Mouse (Mus musculus) liver (tissue): ENCODE data around the gene Scaper.
A peak's percentile ranks its signal among the peaks of the same experiment; 100 is the strongest.

Experiments
- DNase-seq: peaks from one replicate; pipeline ENCODE4 v3.0.0-alpha.2; 2020; ENCODE audit warnings: mixed read lengths

The Scaper gene

DNA sequence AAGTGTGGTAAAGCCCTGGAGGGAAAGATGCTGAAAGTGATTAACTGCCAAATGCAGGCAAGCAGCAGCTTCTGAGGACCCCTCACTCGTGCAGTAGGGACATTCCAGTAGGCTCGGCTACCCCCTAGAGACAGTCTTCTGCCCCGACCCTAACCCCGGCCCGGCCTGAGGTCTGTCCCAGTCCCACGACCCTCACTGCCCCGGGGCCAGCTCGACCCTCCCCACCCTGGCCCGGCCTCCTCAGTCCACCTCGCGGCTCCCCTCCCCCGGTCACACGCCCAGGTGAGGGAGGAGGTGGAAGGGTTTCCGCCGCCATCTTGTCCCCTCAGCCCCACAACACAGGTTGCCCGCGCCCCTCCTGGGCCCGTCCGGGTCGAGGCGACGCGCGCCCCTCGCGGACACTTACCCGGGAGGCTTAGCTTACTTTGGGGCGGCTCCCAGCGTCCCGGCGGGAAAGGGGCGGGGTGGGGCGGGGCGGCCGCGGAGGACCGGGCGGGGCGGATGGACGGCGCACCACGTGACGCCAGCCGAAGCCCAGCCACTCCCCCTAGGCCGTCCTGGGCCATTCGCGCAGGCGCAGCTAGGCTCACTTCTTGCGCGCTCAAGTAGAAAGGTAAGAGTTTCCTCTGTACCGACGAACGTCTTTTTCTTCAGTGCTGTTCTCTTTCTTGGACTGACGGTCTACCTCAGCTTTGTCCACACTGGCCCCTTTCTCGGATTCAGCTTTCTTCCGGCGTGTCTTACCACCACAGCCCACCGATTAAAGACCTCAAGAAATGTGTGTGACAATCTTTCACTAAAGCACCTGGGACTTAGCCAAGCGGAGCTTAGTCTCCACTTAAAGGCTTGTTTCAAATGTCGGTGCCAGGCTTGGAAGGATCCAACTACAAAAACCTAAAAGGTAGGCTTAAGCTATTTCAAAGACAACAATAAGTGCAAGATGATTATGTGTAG lies at the start of gene Scaper:
TSS of gene Scaper (minus strand) at position 456 of the 954 bp plus-strand sequence.
- DNase-seq, result peak; percentile 95

DNA sequence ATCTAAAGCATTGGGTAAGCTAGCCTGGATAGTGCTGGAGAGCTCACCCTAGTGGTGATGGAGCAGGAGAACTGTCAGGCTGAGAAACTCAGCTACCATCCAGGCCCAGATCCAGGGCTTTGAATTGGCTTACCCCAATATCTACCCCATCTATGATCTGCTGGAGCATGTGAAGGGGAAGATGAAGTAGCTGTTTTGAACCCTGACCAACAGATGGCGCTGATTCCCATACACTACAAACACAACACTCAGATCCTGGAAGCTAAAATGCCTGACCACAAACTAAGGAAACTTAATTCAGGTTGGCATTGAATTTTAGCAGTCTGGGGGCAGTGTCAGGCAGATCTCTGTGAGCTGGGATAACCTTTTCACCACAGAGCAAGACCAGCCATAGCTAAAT lies 8.9 kb upstream of the Scaper start:
- peak; percentile 33 for DNase-seq

DNA sequence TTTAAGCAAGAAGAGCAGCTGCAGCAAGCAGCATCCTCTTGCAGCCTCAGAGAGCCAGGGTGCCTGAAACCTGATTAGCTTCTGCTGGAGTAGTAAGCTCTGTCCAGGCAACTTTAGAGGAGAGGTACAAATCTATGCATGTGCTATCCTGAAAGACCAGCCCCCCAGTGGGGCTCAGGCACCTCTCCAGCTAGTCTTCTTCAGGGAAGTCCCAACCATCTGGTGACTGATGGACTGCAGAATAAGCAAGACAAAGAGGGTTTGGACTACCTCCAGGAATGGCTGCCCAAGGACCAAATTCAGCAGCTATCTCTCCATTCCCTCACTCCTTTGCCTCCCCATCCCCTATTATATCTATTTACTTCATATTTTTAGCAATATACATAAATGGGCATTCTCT lies 3.4 kb upstream of the Scaper start:
- no peak for DNase-seq

DNA sequence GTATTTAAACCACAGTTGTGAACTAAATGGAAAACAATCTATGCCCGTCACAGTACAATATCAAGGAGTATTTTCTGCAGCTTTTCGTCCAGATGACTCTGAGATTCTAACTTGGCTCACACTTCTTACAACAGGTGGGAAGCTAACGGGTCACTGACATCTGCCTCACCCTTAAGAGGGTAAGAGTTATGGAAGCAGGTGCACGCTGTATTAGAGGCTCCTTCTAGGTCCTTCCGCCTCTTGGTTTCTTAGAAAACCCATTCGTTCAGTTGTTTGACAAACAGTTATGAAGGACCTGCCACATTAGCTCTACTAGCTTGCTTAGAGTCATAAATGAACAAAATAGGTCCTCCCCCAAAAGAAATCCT lies 683 bp upstream of the Scaper start:
- DNase-seq, result no peak

DNA sequence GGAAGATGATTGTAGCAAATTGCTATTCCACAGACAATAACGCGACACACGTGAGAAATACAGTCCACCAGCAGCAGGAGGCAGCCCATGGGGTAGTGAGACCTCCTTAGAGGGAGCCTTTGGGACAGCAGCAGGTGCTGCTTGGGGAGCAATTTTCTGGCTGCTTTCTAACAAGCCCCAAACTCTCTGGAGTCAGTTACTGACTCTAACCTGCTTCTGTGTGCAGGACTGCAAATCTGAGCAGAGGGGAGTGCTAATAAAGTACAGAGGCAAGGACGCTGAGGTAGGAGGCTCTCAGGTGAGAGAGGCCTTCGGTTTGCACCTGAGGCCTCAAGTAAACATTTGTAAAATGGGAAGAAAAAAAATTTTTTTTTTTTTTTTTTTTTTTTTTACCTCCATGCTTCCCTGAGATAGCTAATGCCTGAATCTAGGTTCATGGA lies 675 bp downstream of the Scaper start:
- DNase-seq, result peak; percentile 3

DNA sequence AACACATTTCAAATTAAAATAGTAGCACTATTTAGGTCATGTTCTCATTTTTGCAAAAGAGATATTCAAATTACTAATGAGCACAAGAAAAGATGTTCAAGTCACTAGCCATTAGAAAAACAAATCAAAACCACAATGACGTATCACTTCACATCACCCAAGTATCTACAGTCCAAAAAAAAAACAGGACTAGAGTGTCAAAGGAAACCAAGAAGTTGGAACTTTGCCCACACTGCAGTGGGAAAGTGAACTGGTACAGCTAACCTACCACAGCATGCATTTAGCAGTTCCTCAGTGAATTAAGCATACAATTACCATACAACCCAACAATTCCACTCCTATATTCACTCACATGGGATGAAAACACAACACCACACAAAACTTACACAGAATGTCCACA lies 5.4 kb downstream of the Scaper start:
- DNase-seq, result no peak

DNA sequence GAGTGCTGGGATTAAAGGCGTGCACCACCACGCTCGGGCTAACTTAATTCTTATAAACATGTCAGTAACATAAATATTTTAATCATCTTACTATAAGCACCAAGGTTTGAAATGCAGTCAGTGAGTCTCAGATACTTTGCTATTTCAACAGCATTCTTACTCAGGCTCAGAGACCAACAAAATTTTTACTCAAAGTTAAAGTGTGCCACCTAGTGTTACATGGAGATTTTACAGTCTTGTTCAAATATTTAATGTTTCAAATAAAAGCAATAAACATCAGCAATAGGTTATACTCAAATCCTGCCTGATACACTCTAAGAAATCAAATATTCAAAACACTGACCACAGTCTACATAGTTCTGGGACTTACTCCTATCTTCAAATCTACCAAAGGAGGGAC lies 19.3 kb downstream of the Scaper start:
- DNase-seq, result no peak

DNA sequence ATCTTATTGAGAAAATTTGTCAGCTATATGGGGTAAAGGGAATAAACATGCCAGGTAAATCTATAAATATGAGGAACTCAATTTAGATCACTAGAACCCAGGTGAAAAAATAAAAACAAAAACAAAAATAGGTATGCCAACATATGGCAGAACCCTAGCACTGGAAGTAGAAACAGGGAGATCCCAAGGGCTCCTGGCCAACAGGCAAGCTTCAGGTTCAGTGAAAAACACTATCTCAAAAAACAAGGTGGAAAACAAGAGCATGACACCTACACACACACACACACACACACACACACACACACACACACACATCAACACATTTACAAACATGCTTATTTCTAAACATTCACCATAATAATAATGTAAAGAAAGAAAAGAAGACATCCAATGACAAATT lies 21.2 kb downstream of the Scaper start:
- DNase-seq, result no peak

DNA sequence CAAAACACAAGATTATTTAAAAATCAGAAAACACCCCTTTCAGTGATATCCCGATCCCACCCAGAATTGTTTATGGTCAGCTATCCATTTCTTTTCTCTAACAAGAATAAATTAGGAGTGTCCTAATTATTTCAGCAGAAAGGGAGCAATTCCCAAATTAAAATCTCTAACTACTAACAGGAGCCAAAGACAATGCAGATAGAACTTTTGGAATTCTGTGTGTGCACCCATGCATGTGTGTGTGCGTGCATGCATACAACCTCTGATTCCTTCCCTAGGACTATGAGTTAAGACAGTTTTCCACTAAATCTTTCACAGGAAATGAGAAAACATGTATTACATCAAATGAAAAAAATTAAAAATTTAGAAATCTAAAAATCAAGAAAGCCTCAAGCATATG lies 26.4 kb downstream of the Scaper start:
- DNase-seq, result no peak

DNA sequence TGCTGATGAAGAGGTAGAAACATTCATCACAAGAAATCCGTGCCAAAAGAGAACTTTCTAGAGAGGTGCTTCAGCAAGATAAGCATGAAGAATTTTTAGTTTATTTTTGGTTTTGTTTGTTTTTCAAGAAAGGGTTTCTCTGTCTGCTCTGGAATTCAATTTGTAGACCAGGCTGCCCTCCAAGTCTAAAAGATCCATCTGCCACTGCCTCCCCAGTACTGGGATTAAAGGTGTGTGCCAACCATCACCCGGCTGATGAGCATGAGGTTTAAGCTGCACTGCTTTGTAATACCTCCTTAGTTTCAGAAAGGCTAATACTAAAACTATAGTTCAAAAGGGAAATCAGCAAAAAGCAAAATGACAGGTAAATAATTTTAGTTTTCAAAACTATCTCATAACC lies 35.0 kb downstream of the Scaper start:
- no peak for DNase-seq

DNA sequence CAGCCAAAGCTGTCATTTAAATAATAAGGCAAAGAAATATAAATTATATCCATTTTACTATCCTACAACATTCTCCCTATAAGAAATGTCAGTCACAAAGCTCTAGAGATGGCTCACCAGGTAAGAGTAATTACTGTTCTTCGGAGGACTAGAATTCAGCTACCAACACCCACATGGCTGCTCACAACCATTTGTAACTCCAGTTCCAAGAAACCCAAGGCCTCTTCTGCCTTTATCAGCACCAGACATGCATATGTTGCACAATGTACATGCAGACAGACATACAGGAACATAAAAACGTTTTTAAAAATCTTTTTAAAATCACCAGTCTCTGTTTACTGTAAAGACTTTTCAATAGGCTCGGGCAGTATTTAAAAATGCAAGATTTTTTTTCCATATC lies 36.3 kb downstream of the Scaper start:
- peak; percentile 35 for DNase-seq

DNA sequence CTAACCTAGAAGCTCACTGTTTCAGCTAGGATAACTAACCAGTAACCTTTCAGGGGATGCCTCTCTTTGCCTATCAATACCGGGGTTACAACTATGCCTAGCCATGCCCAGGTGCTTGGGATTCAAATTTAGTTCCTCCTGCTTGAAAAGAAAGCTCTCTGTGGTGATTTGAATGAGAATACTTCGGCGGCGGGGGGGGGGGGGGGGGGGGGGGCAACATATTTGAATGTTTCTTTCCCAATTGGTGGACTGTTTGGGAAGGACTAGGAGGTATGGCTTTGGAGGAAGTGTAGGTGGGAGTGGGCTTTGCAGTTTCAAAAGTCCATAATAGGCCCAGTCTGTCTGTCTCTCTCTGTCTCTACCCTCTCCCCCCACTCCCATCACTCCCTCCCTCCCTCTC lies 37.4 kb downstream of the Scaper start:
- DNase-seq, result no peak

DNA sequence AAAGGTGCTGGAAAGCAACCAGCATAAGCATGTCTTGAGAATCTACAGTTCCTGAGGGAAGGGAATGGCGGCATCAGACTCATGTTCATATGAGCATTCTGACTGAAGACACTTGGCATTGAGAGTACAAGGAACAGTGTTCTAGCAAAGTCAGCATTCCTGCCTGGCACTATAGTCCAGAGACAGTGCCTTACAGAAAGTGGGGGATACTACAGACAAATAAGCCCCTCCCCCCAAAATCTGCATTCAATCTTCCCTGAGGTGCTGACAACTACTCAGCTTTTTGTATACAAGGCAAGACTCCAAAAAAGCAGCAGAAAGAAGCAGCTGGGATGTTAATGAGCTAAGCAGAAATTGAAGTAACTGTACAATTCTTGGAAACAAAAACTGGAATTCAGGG lies 59.9 kb downstream of the Scaper start:
- no peak for DNase-seq

DNA sequence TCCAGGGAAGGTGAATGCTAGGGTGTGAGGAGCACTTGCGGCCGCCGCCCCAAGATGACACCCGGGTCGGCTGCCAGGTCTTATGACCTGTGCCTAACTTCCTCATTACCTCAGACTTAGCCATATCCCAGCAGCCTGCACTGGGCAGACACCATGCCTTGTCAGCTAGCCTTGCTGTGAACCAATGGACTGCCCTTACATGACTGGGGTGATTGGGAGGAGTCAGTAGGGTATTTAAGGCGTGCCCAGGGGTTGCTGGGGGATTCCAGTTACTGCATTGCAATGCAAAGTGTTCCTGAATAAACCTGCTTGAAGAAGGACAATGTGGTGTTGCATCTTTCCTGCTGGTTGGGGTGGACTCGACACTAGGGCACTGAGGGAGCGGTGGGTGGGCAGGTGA lies 148.5 kb downstream of the Scaper start:
- DNase-seq, result no peak

DNA sequence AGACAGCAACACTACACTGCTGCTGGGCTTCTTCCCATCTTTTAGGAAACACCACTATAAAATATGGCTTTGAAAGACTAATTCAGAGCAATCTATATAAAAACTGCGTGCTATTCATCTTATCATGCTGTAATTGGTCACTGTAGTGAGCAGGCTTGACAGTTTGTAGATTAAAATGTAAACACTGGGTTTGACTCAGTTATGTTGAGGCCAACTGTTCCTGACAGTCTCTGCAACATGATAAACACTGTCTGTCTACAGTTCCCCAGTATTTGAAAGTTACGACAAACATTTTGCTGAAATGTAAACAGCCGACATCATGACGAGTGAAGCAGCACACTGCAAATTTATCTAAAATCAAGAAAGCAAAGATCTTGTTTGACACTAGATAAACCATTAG lies 225.9 kb downstream of the Scaper start:
- DNase-seq, result no peak

DNA sequence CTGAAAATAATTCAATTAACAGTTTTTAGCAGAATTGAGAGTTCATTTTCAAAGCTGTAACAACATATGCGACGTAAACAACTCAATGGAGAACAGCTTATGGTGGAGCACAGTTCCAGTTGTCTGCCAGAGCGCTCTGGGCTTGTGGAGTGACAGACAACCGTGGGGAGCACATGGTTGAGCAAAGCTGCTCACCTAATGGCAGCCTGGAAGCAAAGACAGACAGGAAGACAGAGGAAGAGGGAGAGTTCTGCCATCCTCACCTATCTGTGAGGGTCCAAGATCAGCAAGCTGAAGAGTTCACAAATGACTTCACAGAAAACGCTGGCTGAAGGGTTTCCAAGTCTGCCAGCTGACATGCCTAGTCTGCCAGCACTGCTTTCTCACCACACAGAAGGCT lies 227.4 kb downstream of the Scaper start:
- DNase-seq, result no peak

DNA sequence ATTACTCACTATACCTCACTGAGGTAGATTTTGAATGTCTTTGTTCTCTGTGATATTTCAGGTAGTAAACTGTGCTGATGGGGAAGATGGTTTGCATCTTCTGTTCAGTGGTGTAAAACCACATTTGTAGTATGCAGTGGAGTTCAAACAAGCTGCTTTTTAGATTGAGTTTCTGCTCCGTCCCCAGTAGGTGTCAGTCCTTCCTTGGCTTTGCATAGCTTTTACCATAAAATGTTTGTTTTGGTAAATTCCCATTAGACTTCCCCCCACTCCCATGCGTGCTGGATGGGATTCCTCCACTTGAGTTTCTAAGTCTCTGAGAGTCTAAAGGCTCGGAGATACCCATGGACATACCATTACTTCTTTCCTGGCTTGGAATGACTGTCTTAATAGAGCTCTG lies 231.3 kb downstream of the Scaper start:
- no peak for DNase-seq

DNA sequence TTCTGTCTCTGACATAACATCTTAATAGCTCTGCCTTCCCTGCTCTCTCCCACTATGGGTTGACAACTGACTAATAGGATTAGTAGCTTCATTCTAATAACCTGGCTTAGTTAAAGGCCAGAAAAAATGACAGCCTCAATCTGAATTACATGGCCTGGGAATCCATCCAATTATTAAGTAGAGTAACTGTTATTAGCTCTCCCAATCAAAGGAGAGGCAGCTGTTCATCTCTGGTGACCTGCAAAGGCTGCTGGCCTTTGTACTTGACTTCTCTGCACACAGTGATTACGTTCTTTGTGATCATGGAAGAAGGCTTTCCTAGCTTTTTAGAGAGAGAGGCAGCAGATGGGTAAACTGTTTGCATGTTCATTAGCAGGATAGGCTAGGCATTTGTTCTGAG lies 242.6 kb downstream of the Scaper start:
- no peak for DNase-seq

DNA sequence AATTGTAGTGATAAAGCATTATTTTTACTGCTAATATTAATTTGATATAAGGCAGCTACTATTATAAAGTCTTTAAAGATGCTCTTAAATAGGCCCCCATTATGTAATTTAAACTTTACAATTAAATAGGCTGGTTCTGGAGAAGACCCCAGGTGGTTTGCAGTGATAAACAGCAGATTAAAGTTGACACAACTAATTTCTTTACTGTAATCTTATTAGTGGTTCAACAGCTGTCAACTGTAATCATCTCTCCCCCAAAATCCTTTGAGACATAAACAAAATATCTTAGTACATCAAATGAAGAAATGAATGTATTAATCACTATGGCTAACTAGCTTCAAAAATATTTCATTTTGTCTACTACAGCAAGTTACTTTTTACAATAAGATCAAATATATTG lies 260.8 kb downstream of the Scaper start:
- no peak for DNase-seq

DNA sequence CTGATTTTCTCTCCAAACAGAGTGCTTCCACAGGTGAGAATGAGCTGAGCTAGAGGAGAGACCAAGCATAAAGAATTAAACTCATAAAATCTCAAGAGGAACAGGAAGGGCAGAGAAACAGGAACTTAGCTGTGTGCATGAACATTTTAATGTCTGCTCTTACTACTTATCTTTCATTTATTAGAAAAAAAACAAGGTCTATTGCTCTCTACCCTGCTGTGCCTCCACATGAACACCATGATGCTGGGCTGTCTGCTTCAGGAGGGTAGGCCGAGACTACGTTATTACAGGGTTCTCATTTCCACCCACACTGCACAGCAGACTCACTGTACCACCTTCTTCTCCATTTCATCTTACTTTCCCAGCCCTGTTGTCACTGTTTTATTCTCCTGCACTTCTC lies 291.5 kb downstream of the Scaper start:
- no peak for DNase-seq

DNA sequence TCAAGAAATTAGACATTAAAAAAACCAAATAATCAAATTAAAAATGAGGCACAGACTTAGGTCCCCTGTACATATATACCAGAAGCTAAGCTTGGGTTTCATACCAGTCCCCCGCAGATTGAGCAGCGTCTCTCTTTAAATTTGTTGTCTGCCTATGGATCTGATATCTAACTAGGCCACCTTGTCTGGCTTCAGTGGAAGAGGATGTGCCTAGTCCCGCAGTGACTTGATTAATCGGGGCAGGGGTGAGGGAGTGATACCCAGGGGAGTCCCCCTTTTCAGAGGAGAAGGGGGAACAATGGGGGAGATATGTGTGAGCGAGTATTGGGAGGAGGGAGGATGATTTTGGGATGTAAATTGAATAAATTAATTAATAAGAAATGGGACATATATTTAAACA lies 310.9 kb downstream of the Scaper start:
- DNase-seq, result no peak

DNA sequence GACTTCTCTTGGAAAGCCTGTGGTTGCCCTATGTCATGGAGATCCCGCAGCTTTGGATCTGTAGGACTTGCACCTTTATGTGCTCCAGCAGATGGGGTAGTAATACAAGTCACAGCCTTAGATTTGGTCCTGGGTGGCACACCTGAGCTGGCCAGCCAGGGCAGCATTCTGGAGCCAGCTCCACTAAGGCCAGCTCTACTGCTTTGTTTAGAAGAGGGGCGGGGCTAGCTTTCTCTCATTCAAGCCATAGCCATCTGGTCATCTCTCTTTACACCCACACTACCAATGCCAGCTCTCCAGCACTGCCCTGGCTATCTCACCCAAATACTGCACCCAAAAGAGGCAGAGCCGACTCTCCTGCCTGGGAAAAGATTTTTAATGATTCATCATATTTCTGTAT lies 323.2 kb downstream of the Scaper start:
- no peak for DNase-seq

DNA sequence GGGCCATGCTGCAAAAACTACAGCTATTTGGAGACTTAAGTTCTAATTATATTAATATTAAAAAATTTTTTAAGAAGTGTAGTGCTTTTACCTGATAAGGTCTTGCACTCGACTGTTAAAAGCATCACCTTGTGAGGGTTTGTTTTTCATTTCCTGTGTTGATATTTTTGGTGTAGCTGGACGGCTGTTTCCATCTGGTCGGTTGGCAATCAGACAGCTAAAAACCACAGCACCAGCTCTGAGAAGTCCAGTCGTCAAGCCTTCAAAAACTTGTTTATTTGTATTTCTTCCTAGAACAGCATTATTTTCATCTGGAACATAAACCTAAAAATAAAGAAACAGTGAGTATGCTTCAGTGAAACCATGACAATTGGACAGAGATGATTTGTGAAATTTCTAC lies 328.2 kb downstream of the Scaper start:
- no peak for DNase-seq

DNA sequence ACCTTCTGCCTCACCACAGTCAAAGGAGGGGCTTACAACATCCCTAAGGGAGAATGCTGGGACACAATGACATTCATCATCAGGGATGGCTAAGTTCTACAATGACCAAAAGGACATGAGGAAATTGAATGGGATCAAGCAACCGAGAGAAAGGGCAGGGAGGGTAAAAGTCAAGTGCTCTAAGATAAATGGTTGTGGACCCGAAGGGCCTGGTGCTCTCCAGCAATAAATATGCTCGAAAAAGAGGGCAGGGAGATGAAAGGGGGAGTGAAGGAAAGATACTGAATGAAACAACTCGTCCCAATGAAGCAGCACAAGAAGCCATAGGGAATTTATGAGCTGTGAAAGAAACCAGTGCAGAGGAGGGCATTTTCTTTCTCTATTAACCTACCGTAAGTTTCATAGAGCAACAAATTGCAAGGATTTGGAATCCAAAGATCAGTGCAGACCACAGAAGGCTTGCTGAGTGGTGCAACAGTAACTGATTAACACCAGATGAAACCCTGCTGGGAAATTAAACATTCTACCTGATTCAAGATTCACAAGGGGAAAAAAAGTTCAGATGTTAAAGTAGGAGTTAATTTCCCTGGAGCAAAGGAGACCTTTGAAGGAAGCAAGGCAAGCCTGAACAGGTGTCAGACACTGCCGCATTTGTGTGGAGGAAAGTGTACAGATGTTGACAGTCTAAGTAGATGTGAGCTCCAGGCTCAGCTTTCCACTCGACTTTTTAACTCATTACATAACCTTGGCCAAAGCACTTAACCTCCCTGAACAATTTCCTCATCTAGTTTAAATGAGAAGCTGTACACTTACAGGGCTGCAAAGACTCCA lies 329.0 kb downstream of the Scaper start:
- DNase-seq, result no peak
